Mouse (Mus musculus) limb, embryonic 12.5 days (tissue): ENCODE data around the gene Surf6. TPM values are rescaled to one million over a fixed set of nuclear protein-coding genes. Genes with fewer than 3 reads are reported as not detected.
"Not testable (repeated sequence)": the region's sequence is repeated elsewhere in the genome, so short reads cannot be mapped to it uniquely, and the experiment has no call there.

Experiments used
- ATAC-seq: fragments of 200-750 bp; cut with Nextera tagmentation; 2 replicates; pipeline ENCODE4 v1.8.0; 2017; ENCODE audit warnings: low read depth, moderate TSS enrichment; ENCODE audit not compliant: insufficient number of reproducible peaks, insufficient read depth, low FRiP score, low TSS enrichment
- H3K27ac ChIP-seq: fragments of 300-500 bp; sonication (generic); 2 replicates; pipeline ENCODE4 v1.5.1; 2016; ENCODE audit warnings: mild to moderate bottlenecking, moderate library complexity
- H3K27me3 ChIP-seq: fragments of 300-500 bp; sonication (generic); 2 replicates; pipeline ENCODE4 v1.6.1; 2016; ENCODE audit warnings: mild to moderate bottlenecking, moderate library complexity
- H3K36me3 ChIP-seq: fragments of 300-500 bp; sonication (generic); 2 replicates; pipeline ENCODE4 v1.6.1; 2016; ENCODE audit warnings: mild to moderate bottlenecking, moderate library complexity
- H3K4me1 ChIP-seq: fragments of 300-500 bp; sonication (generic); replicated peaks from 2 replicates; pipeline ENCODE4 v1.6.1; 2016
- H3K4me2 ChIP-seq: fragments of 300-500 bp; sonication (generic); 2 replicates; pipeline ENCODE4 v1.6.1; 2016; ENCODE audit warnings: mild to moderate bottlenecking, moderate library complexity
- H3K4me3 ChIP-seq: fragments of 300-500 bp; sonication (generic); replicated peaks from 2 replicates; pipeline ENCODE4 v1.5.1; 2016; ENCODE audit warnings: mild to moderate bottlenecking
- H3K9ac ChIP-seq: fragments of 300-500 bp; sonication (generic); replicated peaks from 2 replicates; pipeline ENCODE4 v1.6.1; 2016; ENCODE audit warnings: mild to moderate bottlenecking, moderate library complexity
- H3K9me3 ChIP-seq: fragments of 300-500 bp; sonication (generic); 2 replicates; pipeline ENCODE4 v1.6.1; 2016; ENCODE audit warnings: mild to moderate bottlenecking, moderate library complexity
- WGBS: fragments of 180-500 bp; shearing (Covaris S2); methylation state at CpG from one replicate; pipeline ENCODE4 v1.1.7; 2016; 5-methylcytosine and 5-hydroxymethylcytosine counted together
- polyA plus RNA-seq: library from polyadenylated mRNA; unstranded; fragments of >200 nt; fragmentation: Nextera tagmentation; extraction: Ambion mirVana; gene quantifications from 2 replicates; pipeline ENCODE4 v1.2.1, GENCODE M21; 2016

The Surf6 gene
- polyA plus RNA-seq, 1 experiment from 2014 or later: 33.5 TPM

- Histone ChIP-seq H3K9ac (no peak overlapping the region), H3K36me3 (peaks cover 94% of the 10 kb centered on the region), H3K9me3 (no peaks in the 10 kb centered on the region), H3K4me3 (no peak overlapping the region), H3K27ac (no peak overlapping the region), H3K4me1 (no peaks in the 10 kb centered on the region), H3K4me2 (no peak overlapping the region), H3K27me3 (no peaks in the 10 kb centered on the region)
- ATAC-seq: no peak
- WGBS: 90% methylated on average over 4 of the region's 4 CpGs
Measured at GRCm38 (mm10) chr2:26895898-26896297, 6.8 kb downstream of the Surf6 start.

DNA sequence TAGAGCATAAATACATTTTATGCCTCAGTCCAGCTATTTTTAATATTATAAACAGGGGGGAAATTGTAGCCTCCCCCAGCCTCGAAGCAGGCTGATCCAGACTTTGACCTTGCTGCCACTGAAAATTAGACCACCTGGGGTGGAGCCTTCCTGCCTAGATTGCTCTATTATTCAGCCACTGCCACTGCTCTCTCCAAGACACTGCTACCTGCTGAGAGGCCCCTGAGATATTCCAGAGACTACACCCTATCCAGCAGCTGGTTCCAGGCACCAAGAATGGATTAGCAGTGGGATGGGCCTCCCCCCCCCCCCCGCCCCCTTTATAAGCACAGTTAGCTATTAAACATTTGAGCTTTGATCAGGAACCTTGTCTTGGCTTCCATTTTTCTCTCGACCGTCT lies 16.5 kb downstream of the Surf6 start:
- H3K4me1 ChIP-seq, ATAC-seq, H3K9ac ChIP-seq, H3K27ac ChIP-seq, H3K4me2 ChIP-seq, H3K27me3 ChIP-seq, H3K4me3 ChIP-seq: not testable (repeated sequence)
- Histone ChIP-seq H3K9me3 (peaks cover 15% of the 10 kb centered on the region; the same call in 1 of the 2 replicates), H3K36me3 (peaks cover 32% of the 10 kb centered on the region)
- 71% methylated on average over 4 of the region's 4 CpGs for WGBS

DNA sequence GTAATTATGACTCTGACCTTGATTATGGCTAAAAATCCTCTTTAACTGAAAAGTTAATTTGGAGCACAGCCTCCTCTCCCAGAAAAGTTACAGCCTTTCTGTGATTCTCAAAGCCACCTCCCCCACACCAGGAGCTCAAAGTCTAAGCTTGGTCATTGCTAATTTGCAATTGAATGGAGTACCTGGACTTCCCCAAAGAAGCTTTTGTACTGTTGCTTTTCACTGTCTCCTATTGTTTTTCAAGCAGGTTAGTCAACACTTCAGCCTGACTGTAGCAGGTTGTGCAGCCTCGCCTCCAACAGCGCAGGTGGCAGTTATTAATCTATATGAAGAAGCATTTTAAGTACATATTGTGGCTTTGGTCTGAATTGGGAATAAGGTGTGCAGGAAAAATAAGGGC lies 17.1 kb downstream of the Surf6 start:
- not testable (repeated sequence) for H3K9ac ChIP-seq, H3K4me3 ChIP-seq, H3K4me2 ChIP-seq, H3K27me3 ChIP-seq, ATAC-seq, H3K27ac ChIP-seq, H3K4me1 ChIP-seq
- WGBS: 90% methylated on average over 2 of the region's 2 CpGs
- H3K36me3 ChIP-seq: peaks cover 25% of the 10 kb centered on the region
- H3K9me3 ChIP-seq: peaks cover 15% of the 10 kb centered on the region; the same call in 1 of the 2 replicates

DNA sequence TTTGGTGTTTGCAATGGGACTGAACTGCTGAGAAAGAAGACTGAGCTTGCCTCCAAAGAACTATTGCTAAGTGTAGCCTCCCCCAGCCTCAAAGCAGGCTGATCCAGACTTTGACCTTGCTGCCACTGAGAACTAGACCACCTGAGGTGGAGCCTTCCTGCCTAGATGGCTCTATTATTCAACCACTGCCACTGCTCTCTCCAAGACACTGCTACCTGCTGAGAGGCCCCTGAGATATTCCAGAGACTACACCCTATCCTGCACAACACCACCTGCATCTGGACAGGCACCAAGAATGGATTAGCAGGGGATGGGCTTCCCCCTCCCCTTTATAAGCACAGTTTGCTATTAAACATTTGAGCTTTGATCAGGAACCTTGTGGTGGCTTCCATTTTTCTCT lies 24.1 kb downstream of the Surf6 start:
- no peak overlapping the region for H3K4me3 ChIP-seq
- H3K27me3 ChIP-seq: no peaks in the 10 kb centered on the region
- no peaks in the 10 kb centered on the region for H3K36me3 ChIP-seq
- no peak overlapping the region for H3K4me2 ChIP-seq
- no peaks in the 10 kb centered on the region for H3K4me1 ChIP-seq
- no peak overlapping the region for H3K9ac ChIP-seq
- no peak overlapping the region for H3K27ac ChIP-seq
- H3K9me3 ChIP-seq: peaks cover 4% of the 10 kb centered on the region; the same call in 1 of the 2 replicates
- no peak for ATAC-seq

- no peak for ATAC-seq
- WGBS: 61% methylated on average over 6 of the region's 6 CpGs
Measured at GRCm38 (mm10) chr2:26870666-26871065, 32.0 kb downstream of the Surf6 start.

GRCm38 (mm10) chr2:26864879-26865278 lies 37.8 kb downstream of the Surf6 start, which contains the start of gene Abo:
Gene Abo, minus strand, starts transcription at chr2:26864979.
- H3K4me1 ChIP-seq: no peaks in the 10 kb centered on the region
- 67% methylated on average over 3 of the region's 3 CpGs for WGBS
- H3K9me3 ChIP-seq: no peaks in the 10 kb centered on the region
- no peak within 1 kb of the TSS for H3K9ac ChIP-seq
- H3K36me3 ChIP-seq: no peaks in the 10 kb centered on the region
- no peak within 1 kb of the TSS for H3K4me3 ChIP-seq
- ATAC-seq: no peak
- H3K27me3 ChIP-seq: no peaks in the 10 kb centered on the region
- H3K4me2 ChIP-seq: no peak within 1 kb of the TSS
- H3K27ac ChIP-seq: no peak within 1 kb of the TSS

More at GRCm38 (mm10) chr2:26870666-26871065, 32.0 kb downstream of the Surf6 start:
- Histone ChIP-seq H3K4me3 (no peak overlapping the region), H3K36me3 (no peaks in the 10 kb centered on the region), H3K27ac (no peak overlapping the region), H3K27me3 (peaks cover 11% of the 10 kb centered on the region; the same call in 1 of the 2 replicates), H3K4me2 (no peak overlapping the region), H3K4me1 (no peaks in the 10 kb centered on the region), H3K9ac (no peak overlapping the region), H3K9me3 (no peaks in the 10 kb centered on the region)

DNA sequence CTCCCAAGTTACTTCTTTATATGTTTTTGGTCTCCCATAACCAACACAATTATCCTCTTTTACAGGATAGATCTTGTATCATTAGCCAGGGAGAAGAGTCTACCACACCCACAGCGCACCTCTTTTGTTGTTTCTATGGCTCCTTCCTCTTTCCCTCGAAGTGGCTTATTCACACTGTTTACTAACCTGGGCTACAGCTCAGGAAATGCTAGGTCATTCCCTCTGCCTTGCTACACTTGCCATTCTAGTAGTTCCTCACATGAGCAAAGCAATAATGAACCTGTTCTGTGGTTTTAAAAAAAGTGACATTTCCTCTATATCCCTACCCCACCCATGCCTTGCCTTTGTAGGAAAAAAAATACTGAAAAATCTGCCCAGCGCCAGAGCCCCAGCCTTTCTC lies 39.8 kb downstream of the Surf6 start:
- Histone ChIP-seq H3K9me3 (no peaks in the 10 kb centered on the region), H3K27me3 (no peaks in the 10 kb centered on the region), H3K9ac (no peak overlapping the region), H3K4me2 (no peak overlapping the region), H3K27ac (no peak overlapping the region), H3K36me3 (no peaks in the 10 kb centered on the region), H3K4me1 (no peaks in the 10 kb centered on the region), H3K4me3 (no peak overlapping the region)
- no peak for ATAC-seq
- WGBS: 82% methylated on average over 3 of the region's 3 CpGs

- H3K4me2 ChIP-seq: no peak overlapping the region
- no peaks in the 10 kb centered on the region for H3K4me1 ChIP-seq
- H3K4me3 ChIP-seq: no peak overlapping the region
- H3K9ac ChIP-seq: no peak overlapping the region
- H3K27ac ChIP-seq: no peak overlapping the region
- no peaks in the 10 kb centered on the region for H3K36me3 ChIP-seq
- H3K9me3 ChIP-seq: 0 out of 2 replicates have a peak, but pooled peaks cover under 1% of the 10 kb centered on the region
- 63% methylated on average over 2 of the region's 2 CpGs for WGBS
- ATAC-seq: no peak
- no peaks in the 10 kb centered on the region for H3K27me3 ChIP-seq
Measured at GRCm38 (mm10) chr2:26847706-26848105, 55.0 kb downstream of the Surf6 start.

Other genes starting within 250 kb of the Surf6 start
- not detected in 2 replicates for gene Lcn4, start 231.6 kb downstream of the Surf6 start, polyA plus RNA-seq
- not detected in 2 replicates for gene Abo, start 37.9 kb downstream of the Surf6 start, polyA plus RNA-seq
- gene Med22, start 7.8 kb upstream of the Surf6 start, polyA plus RNA-seq: 62.4 and 66.5 TPM in 2 replicates
- gene Rpl7a, start 7.9 kb upstream of the Surf6 start, polyA plus RNA-seq: 600 and 634 TPM in 2 replicates
- 45.5 and 48.3 TPM in 2 replicates for gene Surf2, start 13.5 kb upstream of the Surf6 start, polyA plus RNA-seq
- gene Surf1, start 13.7 kb upstream of the Surf6 start, polyA plus RNA-seq: 53.7 and 54.2 TPM in 2 replicates
- 187 and 188 TPM in 2 replicates for gene Surf4, start 31.0 kb upstream of the Surf6 start, polyA plus RNA-seq
- gene Stkld1, start 31.2 kb upstream of the Surf6 start, polyA plus RNA-seq: 0.13 TPM in 1 of 2 replicates, not detected in the other
- gene Rexo4, start 61.5 kb upstream of the Surf6 start, polyA plus RNA-seq: 54.0 and 54.7 TPM in 2 replicates
- 0.06 and 0.11 TPM in 2 replicates for gene Adamts13, start 70.5 kb upstream of the Surf6 start, polyA plus RNA-seq
- 96.5 and 100 TPM in 2 replicates for gene Cacfd1, start 107.0 kb upstream of the Surf6 start, polyA plus RNA-seq
- 1.5 and 1.8 TPM in 2 replicates for gene Slc2a6, start 125.1 kb upstream of the Surf6 start, polyA plus RNA-seq
- 16.9 and 24.6 TPM in 2 replicates for gene Mymk, start 169.3 kb upstream of the Surf6 start, polyA plus RNA-seq
- gene Adamtsl2, start 176.5 kb upstream of the Surf6 start, polyA plus RNA-seq: 11.8 and 12.3 TPM in 2 replicates
- 0.52 and 0.75 TPM in 2 replicates for gene Fam163b, start 239.6 kb upstream of the Surf6 start, polyA plus RNA-seq